Mouse (Mus musculus): Measurements from ENCODE around the gene Atg16l2. TPM values are rescaled to one million over a fixed set of nuclear protein-coding genes. Genes with fewer than 3 reads are reported as not detected.
A peak's percentile ranks its signal among the peaks of the same experiment; 100 is the strongest.

Gene Atg16l2
- polyA plus RNA-seq, 1 experiment from 2014 or later: 4.2 TPM

GRCm38 (mm10) chr7:101321218-101321827 is 19.3 kb upstream of the Atg16l2 start:
- H3K9me3 ChIP-seq (replicated peaks): no peaks in the 10 kb centered on the region
- no peaks in the 10 kb centered on the region for H3K27me3 ChIP-seq
- no peak for DNase-seq

GRCm38 (mm10) chr7:101320399-101321217 is 18.6 kb upstream of the Atg16l2 start:
- ATAC-seq (ENCODE audit: low read depth) (peak; percentile 27), DNase-seq (no peak)
- peaks cover 7% of the 10 kb centered on the region for H3K36me3 ChIP-seq
- H3K4me1 ChIP-seq (replicated peaks): peaks cover 100% of the 10 kb centered on the region
- H3K4me3 ChIP-seq (replicated peaks): peak overlapping the region; percentile 80
- 7% methylated on average over 37 of the region's 37 CpGs for WGBS (ENCODE audit: insufficient replicate concordance)
- no peaks in the 10 kb centered on the region for H3K27me3 ChIP-seq
- H3K9me3 ChIP-seq (replicated peaks): no peaks in the 10 kb centered on the region
- H3K9ac ChIP-seq: peak overlapping the region; percentile 87
- peak overlapping the region; percentile 91 for H3K27ac ChIP-seq
- H3K4me2 ChIP-seq: peak overlapping the region; percentile 99

More at GRCm38 (mm10) chr7:101321218-101321827, 19.3 kb upstream of the Atg16l2 start:
- H3K36me3 ChIP-seq: peaks cover 10% of the 10 kb centered on the region
- H3K9ac ChIP-seq: peak overlapping the region; percentile 87
- peak overlapping the region; percentile 91 for H3K27ac ChIP-seq
- 2% methylated on average over 61 of the region's 61 CpGs for WGBS (ENCODE audit: insufficient replicate concordance)
- H3K4me3 ChIP-seq (replicated peaks): peak overlapping the region; percentile 80
- H3K4me2 ChIP-seq: peak overlapping the region; percentile 99
- peaks cover 99% of the 10 kb centered on the region for H3K4me1 ChIP-seq (replicated peaks)
- ATAC-seq (ENCODE audit: low read depth): no peak; the same call in 1 of the 2 replicates

- 70% methylated on average over 1 of the region's 1 CpGs for WGBS (ENCODE audit: insufficient replicate concordance)
- peak overlapping the region; percentile 99 for H3K4me2 ChIP-seq
Measured at GRCm38 (mm10) chr7:101319796-101320195, 17.7 kb upstream of the Atg16l2 start.

GRCm38 (mm10) chr7:101318848-101319247 is 16.8 kb upstream of the Atg16l2 start:
- peak overlapping the region; percentile 40 for H3K9ac ChIP-seq
- WGBS (ENCODE audit: insufficient replicate concordance): 14% methylated on average over 4 of the region's 4 CpGs
- DNase-seq: peak; percentile 57

More at GRCm38 (mm10) chr7:101319796-101320195, 17.7 kb upstream of the Atg16l2 start:
- H3K4me1 ChIP-seq (replicated peaks): peaks cover 100% of the 10 kb centered on the region
- H3K36me3 ChIP-seq: no peaks in the 10 kb centered on the region
- no peak for DNase-seq
- H3K9me3 ChIP-seq (replicated peaks): no peaks in the 10 kb centered on the region
- ATAC-seq (ENCODE audit: low read depth): no peak
- H3K27ac ChIP-seq: peak overlapping the region; percentile 91
- H3K4me3 ChIP-seq (replicated peaks): no peak overlapping the region
- H3K9ac ChIP-seq: peak overlapping the region; percentile 87; the same call in 1 of the 2 replicates
- H3K27me3 ChIP-seq: no peaks in the 10 kb centered on the region

GRCm38 (mm10) chr7:101317014-101317413 is 15.0 kb upstream of the Atg16l2 start, which contains the start of gene Stard10:
Gene Stard10, plus strand, starts transcription at chr7:101317086.
- H3K27me3 ChIP-seq: no peaks in the 10 kb centered on the region
- WGBS (ENCODE audit: insufficient replicate concordance): 52% methylated on average over 3 of the region's 3 CpGs

More at GRCm38 (mm10) chr7:101318848-101319247, 16.8 kb upstream of the Atg16l2 start:
- Histone ChIP-seq H3K27ac (peak overlapping the region; percentile 91), H3K27me3 (no peaks in the 10 kb centered on the region), H3K4me3 (replicated peaks) (no peak overlapping the region), H3K4me2 (peak overlapping the region; percentile 32), H3K36me3 (no peaks in the 10 kb centered on the region), H3K9me3 (replicated peaks) (no peaks in the 10 kb centered on the region), H3K4me1 (replicated peaks) (peaks cover 99% of the 10 kb centered on the region)
- peak; percentile 45 for ATAC-seq (ENCODE audit: low read depth)

GRCm38 (mm10) chr7:101316591-101317001 is 14.5 kb upstream of the Atg16l2 start:
- Histone ChIP-seq H3K4me2 (peak overlapping the region; percentile 45), H3K9ac (peak overlapping the region; percentile 56; the same call in 1 of the 2 replicates), H3K36me3 (no peaks in the 10 kb centered on the region), H3K27me3 (no peaks in the 10 kb centered on the region), H3K4me1 (replicated peaks) (peaks cover 98% of the 10 kb centered on the region), H3K27ac (peak overlapping the region; percentile 91), H3K4me3 (replicated peaks) (no peak overlapping the region), H3K9me3 (replicated peaks) (no peaks in the 10 kb centered on the region)
- WGBS (ENCODE audit: insufficient replicate concordance): 11% methylated on average over 6 of the region's 6 CpGs
- peak; percentile 55 for DNase-seq
- ATAC-seq (ENCODE audit: low read depth): peak; percentile 50

More at GRCm38 (mm10) chr7:101317014-101317413, 15.0 kb upstream of the Atg16l2 start, which contains the start of gene Stard10:
- Histone ChIP-seq H3K4me1 (replicated peaks) (peaks cover 98% of the 10 kb centered on the region), H3K9me3 (replicated peaks) (no peaks in the 10 kb centered on the region), H3K9ac (peak within 1 kb of the TSS; percentile 56), H3K4me3 (replicated peaks) (no peak within 1 kb of the TSS), H3K27ac (peak within 1 kb of the TSS; percentile 91), H3K4me2 (peak within 1 kb of the TSS; percentile 45), H3K36me3 (no peaks in the 10 kb centered on the region)
- ATAC-seq (ENCODE audit: low read depth) (no peak), DNase-seq (no peak)

GRCm38 (mm10) chr7:101315699-101316098 is 13.6 kb upstream of the Atg16l2 start:
- ATAC-seq (ENCODE audit: low read depth): peak; percentile 81
- H3K9me3 ChIP-seq (replicated peaks): no peaks in the 10 kb centered on the region

GRCm38 (mm10) chr7:101314396-101314795 is 12.3 kb upstream of the Atg16l2 start:
- ATAC-seq (ENCODE audit: low read depth) (no peak), DNase-seq (no peak)
- 0 out of 2 replicates have a peak overlapping the region, but pooled peaks have one; percentile 36 for H3K9ac ChIP-seq
- no peaks in the 10 kb centered on the region for H3K27me3 ChIP-seq
- H3K4me1 ChIP-seq (replicated peaks): peaks cover 91% of the 10 kb centered on the region
- H3K27ac ChIP-seq: 0 out of 2 replicates have a peak overlapping the region, but pooled peaks have one; percentile 91
- no peak overlapping the region for H3K4me3 ChIP-seq (replicated peaks)
- no peak overlapping the region for H3K4me2 ChIP-seq
- no peaks in the 10 kb centered on the region for H3K9me3 ChIP-seq (replicated peaks)
- H3K36me3 ChIP-seq: no peaks in the 10 kb centered on the region
- 67% methylated on average over 5 of the region's 5 CpGs for WGBS (ENCODE audit: insufficient replicate concordance)

More at GRCm38 (mm10) chr7:101315699-101316098, 13.6 kb upstream of the Atg16l2 start:
- no peak overlapping the region for H3K4me3 ChIP-seq (replicated peaks)
- DNase-seq: no peak
- peaks cover 96% of the 10 kb centered on the region for H3K4me1 ChIP-seq (replicated peaks)
- H3K27me3 ChIP-seq: no peaks in the 10 kb centered on the region
- H3K9ac ChIP-seq: peak overlapping the region; percentile 36
- peak overlapping the region; percentile 91 for H3K27ac ChIP-seq
- H3K36me3 ChIP-seq: no peaks in the 10 kb centered on the region
- H3K4me2 ChIP-seq: peak overlapping the region; percentile 45

- 67% methylated on average over 3 of the region's 3 CpGs for WGBS (ENCODE audit: insufficient replicate concordance)
- Histone ChIP-seq H3K4me2 (no peak overlapping the region), H3K9me3 (replicated peaks) (no peaks in the 10 kb centered on the region), H3K36me3 (no peaks in the 10 kb centered on the region), H3K4me3 (replicated peaks) (no peak overlapping the region), H3K27me3 (no peaks in the 10 kb centered on the region), H3K9ac (no peak overlapping the region), H3K27ac (no peak overlapping the region), H3K4me1 (replicated peaks) (peaks cover 77% of the 10 kb centered on the region)
- ATAC-seq (ENCODE audit: low read depth) (no peak), DNase-seq (no peak)
Measured at GRCm38 (mm10) chr7:101313033-101313432, 11.0 kb upstream of the Atg16l2 start.

GRCm38 (mm10) chr7:101311061-101311460 is 9.0 kb upstream of the Atg16l2 start:
- DNase-seq (no peak), ATAC-seq (ENCODE audit: low read depth) (no peak)
- Histone ChIP-seq H3K4me1 (replicated peaks) (peaks cover 57% of the 10 kb centered on the region), H3K36me3 (no peaks in the 10 kb centered on the region), H3K27me3 (no peaks in the 10 kb centered on the region), H3K9ac (peak overlapping the region; percentile 52), H3K4me2 (peak overlapping the region; percentile 74), H3K9me3 (replicated peaks) (no peaks in the 10 kb centered on the region), H3K27ac (peak overlapping the region; percentile 71), H3K4me3 (replicated peaks) (peak overlapping the region; percentile 67)
- 11% methylated on average over 2 of the region's 2 CpGs for WGBS (ENCODE audit: insufficient replicate concordance)

Data from liver, embryonic 13.5 days (tissue).